Mouse (Mus musculus) limb, embryonic 13.5 days (tissue): ENCODE results near the gene Defb19. TPM values are rescaled to one million over a fixed set of nuclear protein-coding genes. Genes with fewer than 3 reads are reported as not detected.

Experiments used
- ATAC-seq: fragments of 200-750 bp; cut with Nextera tagmentation; 2 replicates; pipeline ENCODE4 v1.8.0; 2017; ENCODE audit warnings: low read depth, moderate number of reproducible peaks, moderate TSS enrichment; ENCODE audit not compliant: low FRiP score
- H3K27ac ChIP-seq: fragments of 300-500 bp; sonication (generic); 2 replicates; pipeline ENCODE4 v1.5.1; 2015; ENCODE audit warnings: inconsistent platforms, mild to moderate bottlenecking, moderate library complexity
- H3K27me3 ChIP-seq: fragments of 300-500 bp; sonication (generic); 2 replicates; pipeline ENCODE4 v1.6.1; 2015; ENCODE audit warnings: mild to moderate bottlenecking, inconsistent platforms
- H3K36me3 ChIP-seq: fragments of 300-500 bp; sonication (generic); 2 replicates; pipeline ENCODE4 v1.6.1; 2015; ENCODE audit warnings: inconsistent platforms, mild to moderate bottlenecking, moderate library complexity
- H3K4me1 ChIP-seq: fragments of 300-500 bp; sonication (generic); 2 replicates; pipeline ENCODE4 v1.6.1; 2015; ENCODE audit warnings: inconsistent platforms
- H3K4me2 ChIP-seq: fragments of 300-500 bp; sonication (generic); replicated peaks from 2 replicates; pipeline ENCODE4 v1.6.1; 2015; ENCODE audit warnings: inconsistent platforms, mild to moderate bottlenecking, moderate library complexity
- H3K4me3 ChIP-seq: fragments of 300-500 bp; sonication (generic); 2 replicates; pipeline ENCODE4 v1.5.1; 2015; ENCODE audit warnings: moderate library complexity, mild to moderate bottlenecking, inconsistent platforms
- H3K9ac ChIP-seq: fragments of 300-500 bp; sonication (generic); 2 replicates; pipeline ENCODE4 v1.6.1; 2015; ENCODE audit warnings: mild to moderate bottlenecking, inconsistent platforms
- H3K9me3 ChIP-seq: fragments of 300-500 bp; sonication (generic); 2 replicates; pipeline ENCODE4 v1.6.1; 2016; ENCODE audit warnings: inconsistent platforms
- WGBS: fragments of 180-500 bp; shearing (Covaris S2); methylation state at CpG from one replicate; pipeline ENCODE4 v1.1.7; 2015; 5-methylcytosine and 5-hydroxymethylcytosine counted together
- polyA plus RNA-seq: library from polyadenylated mRNA; unstranded; fragments of >200 nt; fragmentation: Nextera tagmentation; extraction: Ambion mirVana; gene quantifications from 2 replicates; pipeline ENCODE4 v1.2.1, GENCODE M21; 2015

Gene Defb19
- polyA plus RNA-seq, 1 experiment from 2014 or later = not detected

DNA sequence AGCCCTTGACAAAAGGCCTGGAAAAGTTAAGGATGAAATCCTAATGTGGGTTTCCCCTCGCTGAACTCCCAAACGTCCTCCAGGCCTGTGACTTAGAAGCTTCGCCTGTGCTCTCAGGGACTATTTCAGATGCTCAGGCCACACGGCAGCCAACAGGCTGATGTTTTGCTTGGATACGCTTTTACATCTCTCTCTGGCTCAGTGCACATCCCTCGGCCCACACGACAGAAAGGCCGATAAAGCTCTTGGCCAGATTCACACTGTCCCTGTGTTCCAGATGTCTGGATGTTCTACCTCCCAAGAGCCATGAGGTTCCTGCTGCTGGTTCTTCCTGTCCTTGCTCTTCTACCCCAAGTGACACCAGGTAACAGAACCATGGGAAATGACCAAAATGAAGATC lies 6.6 kb downstream of the Defb19 start:
- Histone ChIP-seq H3K4me3 (no peak overlapping the region), H3K9ac (no peak overlapping the region), H3K36me3 (no peaks in the 10 kb centered on the region), H3K4me1 (no peaks in the 10 kb centered on the region), H3K4me2 (no peak overlapping the region), H3K27me3 (no peaks in the 10 kb centered on the region), H3K9me3 (no peaks in the 10 kb centered on the region), H3K27ac (no peak overlapping the region)
- WGBS = 89% methylated on average over 8 of the region's 8 CpGs
- no peak for ATAC-seq

DNA sequence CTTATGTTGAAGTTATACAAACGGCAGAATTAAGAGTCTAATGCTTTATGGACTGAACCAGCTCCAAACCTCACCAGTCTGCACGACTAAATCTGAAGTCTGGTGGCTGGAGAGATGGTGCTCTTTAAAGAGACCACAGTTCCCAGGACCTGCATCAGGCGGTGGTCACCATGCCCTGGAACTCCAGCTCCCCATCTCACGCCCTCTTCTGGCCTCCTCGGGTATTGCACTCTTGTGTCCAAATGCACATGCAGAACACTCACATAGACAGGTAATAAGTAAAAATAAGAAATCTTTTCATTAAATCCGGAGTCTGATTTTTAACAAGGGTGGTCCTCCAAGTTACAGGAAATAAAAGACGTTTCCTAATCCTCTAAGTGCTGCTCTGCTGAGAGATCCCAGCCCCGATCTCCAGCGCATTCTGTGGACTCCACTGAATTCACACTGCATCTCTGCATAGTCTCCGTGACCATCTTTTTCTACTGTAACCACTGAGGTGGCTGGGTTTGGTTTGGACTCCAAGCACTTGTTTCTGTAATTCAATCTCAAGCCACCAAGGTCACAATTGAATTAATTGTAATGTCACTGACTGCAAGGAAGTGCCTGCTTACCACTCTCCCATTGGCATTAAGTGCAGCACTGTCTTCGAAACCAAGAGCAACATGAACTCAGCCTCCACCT lies 7.9 kb downstream of the Defb19 start, which contains the start of gene Defb21:
Gene Defb21 (plus strand): TSS at position 631 of the 681 bp plus-strand sequence.
- Histone ChIP-seq H3K27me3 (no peaks in the 10 kb centered on the region), H3K9me3 (no peaks in the 10 kb centered on the region), H3K9ac (no peak within 1 kb of the TSS), H3K4me2 (no peak within 1 kb of the TSS), H3K4me3 (no peak within 1 kb of the TSS), H3K36me3 (no peaks in the 10 kb centered on the region), H3K4me1 (no peaks in the 10 kb centered on the region), H3K27ac (no peak within 1 kb of the TSS)
- 60% methylated on average over 11 of the region's 11 CpGs for WGBS
- ATAC-seq = no peak

DNA sequence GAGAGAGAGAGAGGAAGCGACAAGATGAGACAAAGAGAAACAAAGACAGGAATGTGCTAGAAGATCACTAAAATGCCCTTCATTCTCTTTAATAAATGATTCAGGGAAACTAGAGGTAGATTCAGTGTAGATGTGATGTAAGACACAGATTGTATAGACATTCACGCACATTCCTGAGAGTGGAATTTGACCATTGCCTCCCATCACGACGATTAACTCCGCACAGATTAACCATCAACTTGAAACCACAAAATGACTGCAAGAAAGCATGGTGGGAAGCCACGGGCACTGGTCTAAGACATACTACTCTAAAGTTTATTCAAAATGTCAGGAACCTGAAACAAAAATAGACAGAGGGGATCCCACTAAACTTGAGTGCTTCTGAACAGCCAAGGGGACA lies 9.8 kb downstream of the Defb19 start:
- Histone ChIP-seq H3K27me3 (no peaks in the 10 kb centered on the region), H3K27ac (no peak overlapping the region), H3K36me3 (no peaks in the 10 kb centered on the region), H3K4me1 (no peaks in the 10 kb centered on the region), H3K9ac (no peak overlapping the region), H3K4me2 (no peak overlapping the region), H3K4me3 (no peak overlapping the region), H3K9me3 (no peaks in the 10 kb centered on the region)
- 88% methylated on average over 6 of the region's 6 CpGs for WGBS
- no peak for ATAC-seq

DNA sequence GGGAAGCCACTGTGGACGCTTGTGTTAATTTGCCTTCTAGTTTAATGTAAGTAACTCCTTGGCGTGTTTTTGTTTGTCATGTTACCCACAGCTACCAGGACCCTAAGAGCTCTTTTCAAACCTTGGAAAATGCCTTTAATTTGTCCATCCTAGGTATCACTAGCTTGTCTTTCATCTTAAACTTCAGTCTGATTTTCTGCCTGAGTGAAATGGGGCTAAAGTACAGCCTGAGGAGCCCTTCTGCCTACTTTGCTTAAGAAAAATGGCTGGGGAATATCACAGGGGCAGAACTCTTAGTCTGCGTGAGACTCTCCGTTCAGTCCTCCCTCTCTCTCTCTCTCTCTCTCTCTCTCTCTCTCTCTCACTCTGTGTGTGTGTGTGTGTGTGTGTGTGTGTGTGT lies 10.2 kb downstream of the Defb19 start:
- H3K9me3 ChIP-seq = no peaks in the 10 kb centered on the region
- H3K4me1 ChIP-seq = no peaks in the 10 kb centered on the region
- ATAC-seq = no peak
- no peak overlapping the region for H3K9ac ChIP-seq
- H3K27ac ChIP-seq = no peak overlapping the region
- 74% methylated on average over 4 of the region's 4 CpGs for WGBS
- no peak overlapping the region for H3K4me2 ChIP-seq
- no peaks in the 10 kb centered on the region for H3K36me3 ChIP-seq
- H3K27me3 ChIP-seq = no peaks in the 10 kb centered on the region
- no peak overlapping the region for H3K4me3 ChIP-seq

DNA sequence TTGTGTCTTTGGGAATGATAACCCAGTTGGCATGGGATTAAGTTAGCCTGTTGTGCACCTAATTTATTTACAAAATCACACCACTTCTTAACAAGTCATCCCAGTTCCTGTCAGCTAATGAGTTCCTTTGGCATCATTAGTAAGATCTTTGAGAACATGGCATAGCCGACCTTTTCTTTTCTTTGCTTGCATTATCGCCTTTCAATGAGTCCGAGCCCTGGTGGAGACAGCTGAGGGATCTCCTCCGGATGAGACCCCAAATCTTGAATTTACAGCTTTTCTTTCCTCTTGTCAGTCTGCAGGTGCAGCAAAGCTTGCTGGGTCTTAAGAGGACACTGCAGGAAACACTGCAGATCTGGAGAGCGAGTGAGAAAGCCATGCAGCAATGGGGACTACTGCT lies 11.1 kb downstream of the Defb19 start, which contains the start of gene Gm17416:
Gene Gm17416 (plus strand): TSS at position 301 of the 400 bp plus-strand sequence.
- Histone ChIP-seq H3K4me2 (no peak within 1 kb of the TSS), H3K9me3 (no peaks in the 10 kb centered on the region), H3K27ac (no peak within 1 kb of the TSS), H3K36me3 (no peaks in the 10 kb centered on the region), H3K4me1 (no peaks in the 10 kb centered on the region), H3K27me3 (no peaks in the 10 kb centered on the region), H3K4me3 (no peak within 1 kb of the TSS), H3K9ac (no peak within 1 kb of the TSS)
- no peak for ATAC-seq
- 88% methylated on average over 5 of the region's 5 CpGs for WGBS

DNA sequence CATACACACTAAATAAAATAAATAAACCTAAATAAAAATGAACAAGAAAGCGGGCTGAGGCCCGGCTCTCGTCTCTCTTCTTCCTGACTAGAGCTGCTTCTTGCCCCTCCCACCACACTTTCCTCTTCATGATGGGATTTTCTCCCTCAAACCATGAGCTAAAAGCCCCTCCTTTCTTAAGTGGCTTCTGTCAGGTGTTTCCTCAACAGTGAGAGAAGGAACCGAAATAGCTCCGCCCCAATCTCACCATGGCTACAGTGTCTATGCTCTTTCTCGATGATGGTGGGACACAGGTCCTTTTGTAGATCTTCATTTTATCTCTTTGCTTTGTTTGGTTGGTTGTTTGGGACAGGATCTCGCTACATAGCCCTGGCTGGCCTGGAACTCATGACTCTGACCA lies 23.5 kb downstream of the Defb19 start:
- Histone ChIP-seq H3K9me3 (no peaks in the 10 kb centered on the region), H3K4me2 (no peak overlapping the region), H3K27me3 (no peaks in the 10 kb centered on the region), H3K27ac (no peak overlapping the region), H3K4me3 (no peak overlapping the region), H3K9ac (no peak overlapping the region), H3K36me3 (no peaks in the 10 kb centered on the region), H3K4me1 (no peaks in the 10 kb centered on the region)
- 90% methylated on average over 7 of the region's 7 CpGs for WGBS
- ATAC-seq = no peak

DNA sequence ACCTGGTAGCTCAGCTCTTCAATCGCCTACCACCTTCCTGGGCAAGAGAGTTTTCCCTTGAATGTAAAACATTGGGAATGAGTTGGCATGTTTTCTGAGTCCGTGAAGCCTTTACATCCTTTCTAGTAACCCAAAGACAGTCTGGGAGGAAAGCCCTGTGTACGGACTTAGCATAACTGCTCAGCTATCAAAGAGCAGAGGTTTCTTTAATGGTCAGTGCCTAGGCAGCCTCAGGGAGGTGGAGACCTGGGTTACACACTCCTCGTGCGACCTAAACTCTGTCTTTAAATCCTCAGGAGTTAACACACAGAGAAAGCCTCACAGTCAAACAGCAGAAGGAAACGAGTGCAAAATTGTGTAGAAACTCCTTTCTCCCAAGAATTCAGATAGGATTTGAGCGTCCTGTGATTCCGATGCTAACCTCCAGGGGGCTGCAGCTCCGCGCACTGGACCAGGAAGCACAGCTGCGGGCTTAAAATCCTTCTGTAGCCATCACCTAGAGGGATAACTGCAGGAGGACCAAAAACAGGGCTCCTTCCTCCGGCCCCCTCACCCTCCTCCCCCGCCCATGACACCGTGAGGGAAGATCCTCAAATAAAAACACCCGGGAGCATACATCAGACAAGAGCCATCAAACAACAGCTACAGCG lies 26.2 kb downstream of the Defb19 start:
- no peaks in the 10 kb centered on the region for H3K4me1 ChIP-seq
- WGBS = 12% methylated on average over 16 of the region's 16 CpGs

DNA sequence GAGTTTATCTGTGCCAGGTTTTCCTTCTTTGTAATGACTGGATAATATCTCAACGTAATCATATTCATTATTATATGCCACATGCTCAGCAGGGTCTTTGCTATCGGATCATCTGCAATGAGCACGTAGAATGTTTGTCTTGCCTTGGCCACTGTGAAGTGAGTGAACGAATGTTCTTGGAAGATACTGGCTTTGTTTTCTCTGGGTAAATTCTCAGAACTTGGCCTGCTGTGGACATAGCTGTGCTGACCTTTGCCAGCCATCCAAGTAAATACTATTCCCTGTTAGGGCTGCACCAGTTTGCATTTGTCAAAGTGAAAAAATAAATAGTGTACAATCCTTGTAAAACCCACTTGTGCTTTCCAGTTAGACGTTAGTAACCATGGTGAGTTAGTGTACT lies 32.0 kb downstream of the Defb19 start:
- ATAC-seq = no peak
- H3K36me3 ChIP-seq = no peaks in the 10 kb centered on the region
- no peak overlapping the region for H3K9ac ChIP-seq
- no peak overlapping the region for H3K27ac ChIP-seq
- no peak overlapping the region for H3K4me3 ChIP-seq
- 79% methylated on average over 5 of the region's 5 CpGs for WGBS
- H3K4me1 ChIP-seq = no peaks in the 10 kb centered on the region
- 0 out of 2 replicates have a peak, but pooled peaks cover under 1% of the 10 kb centered on the region for H3K9me3 ChIP-seq
- no peaks in the 10 kb centered on the region for H3K27me3 ChIP-seq
- no peak overlapping the region for H3K4me2 ChIP-seq

More for the DNA sequence above, 26.2 kb downstream of the Defb19 start:
- H3K4me2 ChIP-seq = peak overlapping the region; percentile 46
- H3K27ac ChIP-seq = no peak overlapping the region
- no peak for ATAC-seq
- H3K36me3 ChIP-seq = no peaks in the 10 kb centered on the region
- H3K9me3 ChIP-seq = no peaks in the 10 kb centered on the region
- H3K27me3 ChIP-seq = no peaks in the 10 kb centered on the region
- H3K9ac ChIP-seq = no peak overlapping the region
- peak overlapping the region; percentile 18 for H3K4me3 ChIP-seq

DNA sequence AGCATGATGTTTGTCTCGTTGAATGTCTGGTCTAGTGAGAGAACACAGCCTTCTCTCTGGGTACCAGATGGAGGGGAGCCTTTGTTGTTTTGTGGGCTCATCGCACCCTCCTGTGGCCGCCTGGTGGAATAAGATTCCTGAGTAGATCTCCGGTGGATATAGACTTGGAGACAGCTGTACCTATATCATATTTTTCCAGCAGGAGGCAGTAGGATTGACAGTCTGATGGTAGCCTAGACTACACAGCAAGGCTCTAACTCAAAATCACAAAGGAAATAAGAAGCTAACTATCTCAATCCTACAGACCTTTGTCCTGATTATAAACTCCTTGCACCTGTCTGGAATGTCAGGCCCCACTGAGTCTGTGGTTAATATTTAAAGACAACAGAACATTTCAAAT lies 35.4 kb downstream of the Defb19 start:
- no peaks in the 10 kb centered on the region for H3K36me3 ChIP-seq
- ATAC-seq = no peak
- no peak overlapping the region for H3K27ac ChIP-seq
- no peak overlapping the region for H3K9ac ChIP-seq
- H3K4me2 ChIP-seq = no peak overlapping the region
- no peak overlapping the region for H3K4me3 ChIP-seq
- H3K27me3 ChIP-seq = no peaks in the 10 kb centered on the region
- H3K4me1 ChIP-seq = peaks cover 4% of the 10 kb centered on the region; the same call in 1 of the 2 replicates
- 22% methylated on average over 4 of the region's 4 CpGs for WGBS
- peaks cover 6% of the 10 kb centered on the region; the same call in 1 of the 2 replicates for H3K9me3 ChIP-seq

DNA sequence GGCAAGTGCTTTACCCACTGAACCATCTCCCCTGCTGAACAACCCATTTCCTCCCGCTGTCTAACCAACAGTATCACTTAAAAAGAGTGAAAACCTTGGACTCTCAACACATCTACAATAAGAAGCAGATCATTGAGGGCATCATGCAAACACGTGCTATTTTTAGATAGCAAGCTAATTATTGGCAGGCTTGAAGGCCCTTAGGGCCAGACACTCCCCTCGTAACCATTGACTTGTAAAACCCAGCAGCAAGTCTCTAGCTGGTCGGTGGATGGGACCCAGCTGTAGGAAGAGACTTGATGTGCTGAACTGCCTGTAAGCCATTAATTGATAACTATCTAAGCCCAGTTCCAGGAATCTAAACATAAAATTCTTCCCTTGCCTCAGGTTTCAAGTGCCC lies 36.6 kb downstream of the Defb19 start:
- no peaks in the 10 kb centered on the region for H3K27me3 ChIP-seq
- ATAC-seq = no peak
- H3K36me3 ChIP-seq = no peaks in the 10 kb centered on the region
- peaks cover 4% of the 10 kb centered on the region for H3K4me1 ChIP-seq
- no peak overlapping the region for H3K27ac ChIP-seq
- WGBS = 55% methylated on average over 4 of the region's 4 CpGs
- no peak overlapping the region for H3K4me2 ChIP-seq
- no peak overlapping the region for H3K4me3 ChIP-seq
- peaks cover 6% of the 10 kb centered on the region; the same call in 1 of the 2 replicates for H3K9me3 ChIP-seq
- no peak overlapping the region for H3K9ac ChIP-seq

DNA sequence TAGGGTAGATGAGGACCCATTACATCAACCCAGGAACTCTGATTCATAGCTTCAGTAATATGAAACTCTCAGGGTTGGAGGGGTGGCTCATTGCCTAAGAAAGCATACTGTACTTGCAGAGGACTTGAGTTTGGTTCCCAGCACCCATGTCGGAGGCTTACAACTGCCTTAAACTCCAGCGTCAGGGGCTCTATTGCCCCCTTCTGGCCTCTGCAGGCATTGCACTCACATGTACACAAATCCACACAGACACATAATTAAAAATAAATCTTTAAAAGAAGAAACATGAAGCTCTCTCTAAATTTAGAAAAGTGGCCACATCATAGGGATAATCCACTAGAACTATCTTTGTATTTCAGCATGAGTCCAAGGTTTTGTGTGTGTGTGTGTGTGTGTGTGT lies 37.2 kb downstream of the Defb19 start:
- no peak overlapping the region for H3K27ac ChIP-seq
- ATAC-seq = no peak
- H3K36me3 ChIP-seq = no peaks in the 10 kb centered on the region
- peaks cover 6% of the 10 kb centered on the region; the same call in 1 of the 2 replicates for H3K9me3 ChIP-seq
- no peak overlapping the region for H3K9ac ChIP-seq
- H3K4me2 ChIP-seq = no peak overlapping the region
- peaks cover 4% of the 10 kb centered on the region for H3K4me1 ChIP-seq
- H3K4me3 ChIP-seq = no peak overlapping the region
- WGBS = 68% methylated on average over 2 of the region's 2 CpGs
- no peaks in the 10 kb centered on the region for H3K27me3 ChIP-seq

DNA sequence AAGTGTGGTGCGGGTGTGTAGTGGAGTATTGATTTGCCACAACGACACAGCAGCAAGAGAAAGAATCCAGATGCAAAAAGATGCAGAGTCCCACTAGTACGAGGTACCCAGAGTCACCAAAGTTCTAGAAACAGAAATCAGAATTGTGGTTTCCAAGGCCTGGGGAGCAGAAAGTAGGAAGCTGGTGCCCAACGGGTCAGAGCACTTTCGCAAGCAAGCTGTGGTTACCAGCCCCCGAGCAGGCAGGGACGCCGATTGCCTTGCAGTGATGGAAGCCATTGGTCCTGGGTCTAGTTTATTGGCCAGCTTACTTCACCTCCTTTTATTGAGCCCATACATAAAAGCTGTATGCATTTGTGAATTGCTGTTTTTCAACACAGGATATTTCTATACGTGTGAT lies 38.1 kb downstream of the Defb19 start:
- Histone ChIP-seq H3K4me2 (no peak overlapping the region), H3K36me3 (no peaks in the 10 kb centered on the region), H3K27ac (no peak overlapping the region), H3K9me3 (peaks cover 6% of the 10 kb centered on the region; the same call in 1 of the 2 replicates), H3K4me1 (peaks cover 4% of the 10 kb centered on the region), H3K27me3 (no peaks in the 10 kb centered on the region), H3K4me3 (no peak overlapping the region), H3K9ac (no peak overlapping the region)
- 73% methylated on average over 9 of the region's 9 CpGs for WGBS
- ATAC-seq = no peak
